Mouse (Mus musculus): ENCODE results near the gene Myrf. TPM values are rescaled to one million over a fixed set of nuclear protein-coding genes. Genes with fewer than 3 reads are reported as not detected.
A peak's percentile ranks its signal among the peaks of the same experiment; 100 is the strongest.

Gene Myrf
- polyA plus RNA-seq, 1 experiment: 62.8 TPM

GRCm38 (mm10) chr19:10203848-10204615 is 36.5 kb downstream of the Myrf start, which contains the start of the genes Tmem258 and Fen1:
Gene Tmem258, plus strand, starts transcription at chr19:10204014.
Gene Fen1, minus strand, starts transcription at chr19:10204169.
- peak; percentile 97 for DNase-seq
- peak; percentile 95; the same call in 1 of the 2 replicates for TF ChIP-seq POLR2A (IDR thresholded peaks at IDR 0.05; ENCODE audit: borderline replicate concordance, extremely low read depth, low read depth, low read length)
- TF ChIP-seq CTCF (IDR thresholded peaks at IDR 0.05; ENCODE audit: insufficient read depth, low read length): no peak
- WGBS: under 1% methylated on average over 40 of the region's 40 CpGs

DNA sequence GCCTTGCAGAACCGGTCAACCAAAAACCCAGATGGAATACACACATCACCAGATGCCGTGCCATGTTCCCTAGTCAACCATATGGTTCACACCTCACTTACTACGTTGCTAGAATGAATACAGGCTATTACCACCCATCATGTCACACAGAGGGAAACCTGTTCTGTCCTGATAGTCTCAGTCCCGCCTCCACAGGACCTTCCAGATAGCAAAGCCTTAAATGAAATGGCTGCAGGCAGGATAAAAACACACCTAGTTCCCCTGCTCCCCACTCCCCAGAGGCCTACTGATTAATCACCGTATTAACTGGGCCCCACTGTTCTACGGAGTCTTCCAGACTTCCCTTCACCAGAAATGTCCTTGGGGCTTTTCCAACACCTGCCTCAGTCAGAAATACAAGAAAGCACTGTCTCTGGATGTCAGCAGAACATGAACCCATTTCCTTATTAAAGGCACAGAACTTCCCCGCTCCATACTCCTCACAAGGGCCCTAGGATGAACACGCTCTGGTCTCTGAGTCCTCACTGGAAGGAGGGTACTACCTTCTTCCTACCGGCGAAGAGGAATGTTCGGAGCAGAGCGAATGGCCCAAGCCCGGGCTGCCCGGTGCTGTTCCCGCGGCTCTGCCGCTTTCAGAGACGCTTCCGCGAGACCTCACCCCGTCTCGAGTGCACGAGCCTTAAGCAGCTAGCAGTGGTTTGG is 37.3 kb downstream of the Myrf start:
- no peak for TF ChIP-seq POLR2A (IDR thresholded peaks at IDR 0.05; ENCODE audit: borderline replicate concordance, extremely low read depth, low read depth, low read length)
- no peak for TF ChIP-seq CTCF (IDR thresholded peaks at IDR 0.05; ENCODE audit: insufficient read depth, low read length)
- DNase-seq: no peak
- WGBS: 2% methylated on average over 23 of the region's 23 CpGs
- Histone ChIP-seq H3K4me1 (ENCODE audit: control insufficient read depth, insufficient read depth, low read length) (peaks cover 2% of the 10 kb centered on the region; the same call in 1 of the 2 replicates), H3K4me3 (replicated peaks; ENCODE audit: extremely low read depth, low read depth, low read length) (peak overlapping the region; percentile 93)

More at GRCm38 (mm10) chr19:10203848-10204615, 36.5 kb downstream of the Myrf start, which contains the start of the genes Tmem258 and Fen1:
- peak within 1 kb of the TSS; percentile 93 for H3K4me3 ChIP-seq (replicated peaks; ENCODE audit: extremely low read depth, low read depth, low read length)
- peaks cover 2% of the 10 kb centered on the region; the same call in 1 of the 2 replicates for H3K4me1 ChIP-seq (ENCODE audit: control insufficient read depth, insufficient read depth, low read length)

DNA sequence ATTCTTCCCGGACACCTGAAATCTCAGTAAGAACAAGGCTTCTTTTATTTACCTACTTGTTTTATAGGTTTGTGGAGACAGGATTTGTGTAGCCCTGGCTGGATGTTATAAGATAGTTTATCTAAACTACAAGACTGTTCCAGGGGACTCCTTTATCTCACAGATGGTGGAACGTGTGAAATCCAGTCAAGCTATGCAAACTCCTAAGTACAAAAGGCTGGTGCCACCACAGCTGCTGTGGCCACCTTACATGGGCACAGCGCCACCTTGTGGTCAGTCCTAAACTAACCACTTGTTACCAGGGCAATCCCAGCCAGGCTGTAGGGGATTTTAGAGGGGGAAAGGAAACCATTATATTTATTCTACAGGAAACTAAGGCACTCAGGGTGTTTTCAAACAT is 41.8 kb downstream of the Myrf start:
- peak; percentile 69 for DNase-seq

GRCm38 (mm10) chr19:10198286-10198685 is 42.3 kb downstream of the Myrf start:
- DNase-seq: no peak
- Histone ChIP-seq H3K4me1 (ENCODE audit: control insufficient read depth, insufficient read depth, low read length) (no peaks in the 10 kb centered on the region), H3K4me3 (replicated peaks; ENCODE audit: extremely low read depth, low read depth, low read length) (no peak overlapping the region)
- no peak for TF ChIP-seq CTCF (IDR thresholded peaks at IDR 0.05; ENCODE audit: insufficient read depth, low read length)
- no peak for TF ChIP-seq POLR2A (IDR thresholded peaks at IDR 0.05; ENCODE audit: borderline replicate concordance, extremely low read depth, low read depth, low read length)
- 72% methylated on average over 2 of the region's 2 CpGs for WGBS

More for the DNA sequence above, 41.8 kb downstream of the Myrf start:
- TF ChIP-seq POLR2A (IDR thresholded peaks at IDR 0.05; ENCODE audit: borderline replicate concordance, extremely low read depth, low read depth, low read length): no peak
- peak; percentile 96 for TF ChIP-seq CTCF (IDR thresholded peaks at IDR 0.05; ENCODE audit: insufficient read depth, low read length)
- Histone ChIP-seq H3K4me3 (replicated peaks; ENCODE audit: extremely low read depth, low read depth, low read length) (no peak overlapping the region), H3K4me1 (ENCODE audit: control insufficient read depth, insufficient read depth, low read length) (no peaks in the 10 kb centered on the region)
- WGBS: 21% methylated on average over 3 of the region's 3 CpGs

- no peak for DNase-seq
- Histone ChIP-seq H3K4me1 (ENCODE audit: control insufficient read depth, insufficient read depth, low read length) (no peaks in the 10 kb centered on the region), H3K4me3 (replicated peaks; ENCODE audit: extremely low read depth, low read depth, low read length) (no peak overlapping the region)
- 87% methylated on average over 4 of the region's 4 CpGs for WGBS
- TF ChIP-seq CTCF (IDR thresholded peaks at IDR 0.05; ENCODE audit: insufficient read depth, low read length) (no peak), POLR2A (IDR thresholded peaks at IDR 0.05; ENCODE audit: borderline replicate concordance, extremely low read depth, low read depth, low read length) (no peak)
These were observed 43.4 kb downstream of the Myrf start for GRCm38 (mm10) chr19:10197130-10197529.

GRCm38 (mm10) chr19:10195252-10195651 is 45.3 kb downstream of the Myrf start:
- Histone ChIP-seq H3K4me3 (replicated peaks; ENCODE audit: extremely low read depth, low read depth, low read length) (no peak overlapping the region), H3K4me1 (ENCODE audit: control insufficient read depth, insufficient read depth, low read length) (0 out of 2 replicates have a peak, but pooled peaks cover 3% of the 10 kb centered on the region)
- 61% methylated on average over 5 of the region's 5 CpGs for whole genome bisulfite sequencing
- no peak for DNase-seq
- no peak for TF ChIP-seq CTCF (IDR thresholded peaks at IDR 0.05; ENCODE audit: insufficient read depth, low read length)
- TF ChIP-seq POLR2A (IDR thresholded peaks at IDR 0.05; ENCODE audit: borderline replicate concordance, extremely low read depth, low read depth, low read length): no peak

DNA sequence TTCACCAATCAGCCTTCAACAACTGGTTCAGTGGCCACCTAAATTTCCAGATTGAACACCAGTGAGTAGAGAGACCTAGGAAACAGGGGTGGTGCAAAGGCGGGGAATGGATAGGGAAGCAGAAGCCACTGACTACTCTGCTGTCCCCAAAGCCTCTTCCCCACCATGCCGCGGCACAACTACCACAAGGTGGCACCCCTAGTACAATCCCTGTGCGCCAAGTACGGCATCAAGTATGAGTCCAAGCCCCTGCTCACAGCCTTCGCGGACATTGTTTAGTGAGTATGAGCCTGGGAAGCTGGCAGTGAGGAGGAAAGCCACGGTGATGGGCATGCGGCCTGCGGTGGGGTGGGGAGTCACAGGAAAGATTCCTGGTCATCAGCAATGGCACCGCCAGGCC is 46.2 kb downstream of the Myrf start:
- WGBS: 85% methylated on average over 11 of the region's 11 CpGs
- TF ChIP-seq POLR2A (IDR thresholded peaks at IDR 0.05; ENCODE audit: borderline replicate concordance, extremely low read depth, low read depth, low read length): no peak
- no peak for TF ChIP-seq CTCF (IDR thresholded peaks at IDR 0.05; ENCODE audit: insufficient read depth, low read length)
- 0 out of 2 replicates have a peak, but pooled peaks cover 3% of the 10 kb centered on the region for H3K4me1 ChIP-seq (ENCODE audit: control insufficient read depth, insufficient read depth, low read length)
- no peak overlapping the region for H3K4me3 ChIP-seq (replicated peaks; ENCODE audit: extremely low read depth, low read depth, low read length)
- DNase-seq: no peak

DNA sequence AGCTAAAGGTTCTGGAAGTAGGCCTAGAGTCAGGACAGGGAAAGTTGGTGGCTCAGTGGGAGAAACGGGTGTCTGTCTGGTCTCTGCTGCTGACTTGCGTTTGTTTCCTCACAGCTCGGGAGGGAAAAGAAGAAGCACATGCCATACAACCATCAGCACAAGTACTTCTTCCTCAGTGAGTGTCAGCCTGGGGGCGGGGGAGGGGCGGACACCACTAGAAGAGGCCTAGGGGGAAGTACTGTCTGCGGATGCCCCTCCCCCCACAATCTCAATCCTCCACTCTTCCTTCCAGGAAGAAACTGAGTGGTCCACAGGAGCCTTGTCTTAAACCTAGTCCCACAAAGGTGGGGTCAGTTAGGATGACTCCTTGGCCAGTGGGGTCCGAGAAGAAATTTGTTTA is 49.2 kb downstream of the Myrf start:
- TF ChIP-seq POLR2A (IDR thresholded peaks at IDR 0.05; ENCODE audit: borderline replicate concordance, extremely low read depth, low read depth, low read length) (no peak), CTCF (IDR thresholded peaks at IDR 0.05; ENCODE audit: insufficient read depth, low read length) (no peak)
- Histone ChIP-seq H3K4me3 (replicated peaks; ENCODE audit: extremely low read depth, low read depth, low read length) (no peak overlapping the region), H3K4me1 (ENCODE audit: control insufficient read depth, insufficient read depth, low read length) (0 out of 2 replicates have a peak, but pooled peaks cover 3% of the 10 kb centered on the region)
- 55% methylated on average over 7 of the region's 7 CpGs for WGBS
- DNase-seq: no peak

DNA sequence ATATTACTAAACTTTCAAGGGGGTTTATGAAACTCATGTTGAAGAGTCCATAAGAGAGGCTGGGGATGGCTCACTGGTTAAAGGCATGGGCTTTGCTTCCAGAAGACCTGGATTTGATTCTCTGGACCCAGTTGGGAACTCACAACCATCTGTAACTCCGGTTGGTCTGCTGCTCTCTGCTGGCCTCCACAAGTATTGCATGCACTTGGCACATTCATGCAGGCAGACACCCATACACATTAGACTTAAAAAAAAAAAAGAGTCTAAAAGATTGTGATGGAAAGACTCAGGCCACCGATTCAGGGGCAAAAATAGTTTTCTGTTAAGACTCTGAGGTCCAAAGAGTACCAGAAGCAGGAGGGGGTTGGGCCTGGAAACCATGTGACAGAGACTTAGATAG is 49.8 kb downstream of the Myrf start:
- peak; percentile 72 for DNase-seq
- Histone ChIP-seq H3K4me1 (ENCODE audit: control insufficient read depth, insufficient read depth, low read length) (0 out of 2 replicates have a peak, but pooled peaks cover 3% of the 10 kb centered on the region), H3K4me3 (replicated peaks; ENCODE audit: extremely low read depth, low read depth, low read length) (no peak overlapping the region)
- 28% methylated on average over 2 of the region's 2 CpGs for WGBS
- TF ChIP-seq POLR2A (IDR thresholded peaks at IDR 0.05; ENCODE audit: borderline replicate concordance, extremely low read depth, low read depth, low read length) (no peak), CTCF (IDR thresholded peaks at IDR 0.05; ENCODE audit: insufficient read depth, low read length) (peak; percentile 81)
